Mouse (Mus musculus): ENCODE results near the gene Telo2. TPM values are rescaled to one million over a fixed set of nuclear protein-coding genes. Genes with fewer than 3 reads are reported as not detected.

Gene Telo2
- total RNA-seq, 2 experiments from 2014 or later, result 4.5 to 11.4 TPM

- DNase-seq, result peak; percentile 24
- intact Hi-C loops (cut with DNase I), result loop anchor here (2.0 kb wide), 1 partner anchor 14 kb away; no protein-coding TSS in a partner anchor
- TF ChIP-seq CTCF (IDR thresholded peaks at IDR 0.05), result no peak
- Histone ChIP-seq H3K27ac (peak overlapping the region; percentile 89), H3K4me3 (peak overlapping the region; percentile 57)
These were observed 49.2 kb downstream of the Telo2 start for GRCm38 (mm10) chr17:25066595-25066994.

- Histone ChIP-seq H3K4me3 (peak overlapping the region; percentile 54), H3K27ac (peak overlapping the region; percentile 89)
- TF ChIP-seq CTCF (IDR thresholded peaks at IDR 0.05), result no peak
- intact Hi-C loops (cut with DNase I), result no loop called here
- DNase-seq, result no peak
These were observed 50.6 kb downstream of the Telo2 start for GRCm38 (mm10) chr17:25065189-25065588.

- H3K4me3 ChIP-seq, result peak overlapping the region; percentile 54
- H3K27ac ChIP-seq, result peak overlapping the region; percentile 89
- intact Hi-C loops (cut with DNase I), result no loop called here
- peak; percentile 4; the same call in 1 of the 2 replicates for TF ChIP-seq CTCF (IDR thresholded peaks at IDR 0.05)
- peak; percentile 74 for DNase-seq
These were observed 51.4 kb downstream of the Telo2 start for GRCm38 (mm10) chr17:25064351-25064750.

- TF ChIP-seq CTCF (IDR thresholded peaks at IDR 0.05), result no peak
- peak; percentile 31 for DNase-seq
- peak overlapping the region; percentile 54 for H3K4me3 ChIP-seq
- peak overlapping the region; percentile 89 for H3K27ac ChIP-seq
- intact Hi-C loops (cut with DNase I), result no loop called here
These were observed 51.9 kb downstream of the Telo2 start for GRCm38 (mm10) chr17:25063872-25064271.

- intact Hi-C loops (cut with DNase I), result no loop called here
- Histone ChIP-seq H3K27ac (peak overlapping the region; percentile 89), H3K4me3 (peak overlapping the region; percentile 54)
- no peak for TF ChIP-seq CTCF (IDR thresholded peaks at IDR 0.05)
- no peak for DNase-seq
These were observed 52.5 kb downstream of the Telo2 start for GRCm38 (mm10) chr17:25063261-25063660.

- DNase-seq, result no peak
- TF ChIP-seq CTCF (IDR thresholded peaks at IDR 0.05), result peak; percentile 21; the same call in 1 of the 2 replicates
- intact Hi-C loops (cut with DNase I), result no loop called here
- Histone ChIP-seq H3K27ac (no peak overlapping the region), H3K4me3 (no peak overlapping the region)
These were observed 58.7 kb downstream of the Telo2 start for GRCm38 (mm10) chr17:25057041-25057440.

- Histone ChIP-seq H3K27ac (no peak overlapping the region), H3K4me3 (no peak overlapping the region)
- intact Hi-C loops (cut with DNase I), result no loop called here
- DNase-seq, result no peak
- no peak for TF ChIP-seq CTCF (IDR thresholded peaks at IDR 0.05)
These were observed 62.5 kb downstream of the Telo2 start for GRCm38 (mm10) chr17:25053274-25053673.

Other genes starting within 250 kb of the Telo2 start
- gene Igfals, start 250.0 kb downstream of the Telo2 start, total RNA-seq (2021), result 1 to 10 TPM; 3.4 to 4.0 TPM
- 10 to 100 TPM; 10.5 to 11.3 TPM for gene Nubp2, start 229.6 kb downstream of the Telo2 start, total RNA-seq (2021)
- 10 to 100 TPM; 30.4 to 37.7 TPM for gene Spsb3, start 229.3 kb downstream of the Telo2 start, total RNA-seq (2021)
- 10 to 100 TPM in 1 of 2 experiments, 1 to 10 TPM in 1; 9.3 to 10.9 TPM for gene Eme2, start 220.9 kb downstream of the Telo2 start, total RNA-seq (2021)
- 10 to 100 TPM; 75.8 to 95.7 TPM for gene Mrps34, start 220.9 kb downstream of the Telo2 start, total RNA-seq (2021)
- gene Nme3, start 219.5 kb downstream of the Telo2 start, total RNA-seq (2021), result 10 to 100 TPM; 10.2 to 13.1 TPM
- 10 to 100 TPM; 19.3 to 21.8 TPM for gene Mapk8ip3, start 179.0 kb downstream of the Telo2 start, total RNA-seq (2021)
- gene Jpt2, start 155.3 kb downstream of the Telo2 start, total RNA-seq (2021), result 1 to 10 TPM; 5.3 to 6.8 TPM
- gene Cramp1l, start 100.2 kb downstream of the Telo2 start, total RNA-seq (2021), result 1 to 10 TPM; 6.3 to 7.1 TPM
- 1 to 10 TPM; 2.8 to 2.9 TPM for gene Ift140, start 99.9 kb downstream of the Telo2 start, total RNA-seq (2021)
- 10 to 100 TPM in 1 of 2 experiments, 1 to 10 TPM in 1; 8.3 to 21.5 TPM for gene Tmem204, start 32.4 kb downstream of the Telo2 start, total RNA-seq (2021)
- gene Ptx4, start 4.8 kb upstream of the Telo2 start, total RNA-seq (2021), result 1 to 10 TPM; 2.2 to 6.1 TPM
- gene Clcn7, start 17.4 kb upstream of the Telo2 start, total RNA-seq (2021), result 10 to 100 TPM; 16.2 to 19.2 TPM
- not detected for gene Ccdc154, start 46.5 kb upstream of the Telo2 start, total RNA-seq (2021)
- gene Gm38655, start 59.5 kb upstream of the Telo2 start, total RNA-seq (2021), result not detected
- gene BC003965, start 68.6 kb upstream of the Telo2 start, total RNA-seq (2021), result 10 to 100 TPM; 11.4 to 18.3 TPM
- gene Unkl, start 72.4 kb upstream of the Telo2 start, total RNA-seq (2021), result 1 to 10 TPM; 5.5 to 5.7 TPM
- gene Gnptg, start 124.2 kb upstream of the Telo2 start, total RNA-seq (2021), result 10 to 100 TPM; 14.9 to 16.5 TPM
- gene Tsr3, start 124.2 kb upstream of the Telo2 start, total RNA-seq (2021), result 10 to 100 TPM; 16.3 to 17.5 TPM
- gene Baiap3, start 140.4 kb upstream of the Telo2 start, total RNA-seq (2021), result under 1 TPM in 1 of 2 experiments, not detected in 1; 0.08 TPM
- 10 to 100 TPM; 59.4 to 68.5 TPM for gene Ube2i, start 158.7 kb upstream of the Telo2 start, total RNA-seq (2021)
- gene Prss34, start 182.4 kb upstream of the Telo2 start, total RNA-seq (2021), result under 1 TPM; 0.20 to 0.70 TPM
- gene Prss28, start 192.7 kb upstream of the Telo2 start, total RNA-seq (2021), result not detected
- not detected for gene Prss29, start 202.7 kb upstream of the Telo2 start, total RNA-seq (2021)
- 1 to 10 TPM; 1.0 to 2.2 TPM for gene Tpsab1, start 229.6 kb upstream of the Telo2 start, total RNA-seq (2021)

All from gastrocnemius, adult 2 months (tissue).